Mouse (Mus musculus) gastrocnemius, postnatal 10 days (tissue): Measurements from ENCODE around the gene Alkbh5. TPM values are rescaled to one million over a fixed set of nuclear protein-coding genes. Genes with fewer than 3 reads are reported as not detected.
A peak's percentile ranks its signal among the peaks of the same experiment; 100 is the strongest.

Experiments
- DNase-seq: peaks from one replicate; pipeline ENCODE4 v3.0.0; 2021; ENCODE audit warnings: mixed read lengths
- long read RNA-seq, 2 experiments: library from polyadenylated mRNA; stranded (forward); transcript quantifications; one replicate each; pipeline ENCODE4 v2.0.0; 2021
- total RNA-seq, 2 experiments: library from RNA; stranded (reverse); gene quantifications; 2 replicates each; pipeline ENCODE4 v1.2.3; 2021

Gene Alkbh5
- total RNA-seq = 10 to 100 TPM; 73.2 to 73.7 TPM
- long read RNA-seq, experiment 1, full-length matches to known transcripts = 142 of 148 reads
- long read RNA-seq, experiment 1, partial matches to known transcripts = 0 of 148 reads
- long read RNA-seq, experiment 1, other reads (novel, unspliced or antisense) = 6 of 148 reads
- long read RNA-seq, experiment 2, full-length matches to known transcripts = 125 of 133 reads
- long read RNA-seq, experiment 2, partial matches to known transcripts = 8 of 133 reads
- long read RNA-seq, experiment 2, other reads (novel, unspliced or antisense) = 0 of 133 reads

DNA sequence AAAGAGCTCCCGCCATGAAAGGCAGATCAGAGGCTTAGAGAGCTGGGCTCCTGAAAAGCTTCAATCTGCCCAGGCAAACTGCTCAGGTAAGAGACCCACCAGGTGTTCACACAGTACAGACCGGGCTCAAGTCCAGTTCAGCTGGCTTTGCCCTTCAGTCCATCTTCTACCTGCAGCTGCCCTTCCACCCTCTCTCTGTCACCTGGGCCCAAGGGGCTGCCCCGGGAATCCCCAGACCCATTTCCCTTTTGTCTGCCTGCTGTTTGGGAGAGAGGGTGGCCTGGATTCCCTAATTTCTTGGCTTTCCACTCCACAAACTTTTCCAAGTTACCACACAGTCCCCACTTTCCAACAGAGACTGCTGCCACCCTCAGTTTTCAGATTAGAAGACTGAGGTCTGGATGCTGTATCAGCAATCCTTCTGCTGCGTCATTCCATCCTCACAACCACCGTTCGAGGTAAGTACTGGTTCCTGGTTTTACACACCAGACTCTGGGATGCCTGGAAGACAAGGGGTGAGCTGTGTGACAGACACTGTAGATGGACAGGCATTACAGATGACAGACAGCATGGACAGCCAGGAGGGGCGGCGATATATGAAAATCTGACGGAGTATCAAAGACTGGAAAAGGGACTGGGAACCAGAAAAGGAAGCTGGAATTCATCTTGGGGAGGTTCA lies at the start of gene Alkbh5:
Gene Alkbh5 (plus strand): TSS at position 202 of the 679 bp plus-strand sequence.
- DNase-seq = no peak

DNA sequence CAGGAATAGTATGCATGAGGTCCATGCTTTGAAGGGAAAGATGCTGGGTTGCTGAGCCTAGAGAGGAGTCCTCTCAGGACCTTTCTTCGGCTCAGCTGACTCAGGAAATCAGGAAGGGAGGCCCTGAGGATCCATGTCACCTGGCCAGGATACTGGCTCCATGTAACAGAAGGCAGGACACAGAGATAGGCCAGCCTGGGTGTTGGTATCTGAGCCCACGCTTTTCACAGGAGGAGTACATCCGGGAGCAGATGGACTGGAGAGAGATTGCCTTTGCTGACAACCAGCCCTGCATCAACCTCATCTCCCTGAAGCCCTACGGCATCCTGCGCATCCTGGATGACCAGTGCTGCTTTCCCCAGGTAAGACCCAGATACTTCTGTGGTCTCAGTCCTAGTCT lies 43.5 kb upstream of the Alkbh5 start:
- DNase-seq = no peak

DNA sequence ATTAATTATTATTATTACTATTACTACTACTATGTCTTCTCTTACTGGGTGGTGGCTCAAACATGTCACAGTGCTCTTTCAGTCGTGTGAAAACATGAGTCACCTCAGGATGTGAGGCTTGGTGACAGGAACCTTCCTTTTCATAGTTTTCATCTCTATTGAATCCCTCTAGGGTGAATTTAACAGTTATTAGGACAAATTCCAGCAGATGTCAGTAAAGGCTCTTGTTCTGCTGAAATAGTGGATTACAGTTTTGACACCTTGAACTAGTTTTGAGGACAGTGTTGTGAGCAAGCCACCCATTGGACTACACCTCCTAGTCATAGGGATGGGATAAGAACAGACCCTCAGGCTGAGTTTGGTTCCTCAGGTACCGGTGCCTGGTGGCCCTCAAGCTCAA lies 40.5 kb upstream of the Alkbh5 start:
- no peak for DNase-seq

DNA sequence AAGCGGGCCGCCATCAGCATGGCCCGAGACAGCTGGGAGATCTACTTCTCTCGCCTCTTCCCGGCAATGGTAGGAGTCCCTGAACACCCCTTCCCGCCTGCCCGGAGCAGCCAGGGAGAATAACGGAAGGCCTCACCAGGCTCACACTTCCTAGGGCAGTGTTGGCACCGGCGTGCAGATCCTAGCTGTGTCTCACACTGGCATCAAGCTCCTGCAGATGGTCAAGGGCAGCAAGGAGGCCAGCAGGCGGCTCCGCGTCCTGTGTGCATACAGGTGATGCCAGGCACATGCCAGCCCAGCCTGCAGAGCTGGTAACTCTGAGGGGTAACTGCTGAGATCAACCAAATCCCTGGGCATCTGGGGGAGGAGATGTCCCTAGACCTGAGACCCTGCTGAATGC lies 28.9 kb upstream of the Alkbh5 start:
- no peak for DNase-seq

DNA sequence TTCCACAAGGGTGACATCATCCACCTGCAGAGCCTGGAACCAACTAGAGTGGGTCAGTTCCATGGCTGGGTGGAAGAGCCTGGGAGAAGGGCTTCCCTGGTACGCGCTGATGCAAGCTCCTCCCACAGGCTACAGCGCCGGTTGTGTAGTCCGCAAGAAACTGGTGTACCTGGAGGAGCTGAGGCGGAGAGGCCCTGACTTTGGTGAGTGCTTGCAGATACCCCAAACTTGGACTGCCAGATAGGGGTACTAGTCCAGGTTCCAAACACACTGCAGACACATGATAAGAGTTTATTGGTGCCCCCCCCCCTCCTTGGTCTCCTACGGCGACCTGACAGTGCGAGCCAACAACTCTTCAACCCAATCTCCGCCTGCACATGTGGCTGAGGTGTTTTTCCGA lies 27.2 kb upstream of the Alkbh5 start:
- DNase-seq = no peak

DNA sequence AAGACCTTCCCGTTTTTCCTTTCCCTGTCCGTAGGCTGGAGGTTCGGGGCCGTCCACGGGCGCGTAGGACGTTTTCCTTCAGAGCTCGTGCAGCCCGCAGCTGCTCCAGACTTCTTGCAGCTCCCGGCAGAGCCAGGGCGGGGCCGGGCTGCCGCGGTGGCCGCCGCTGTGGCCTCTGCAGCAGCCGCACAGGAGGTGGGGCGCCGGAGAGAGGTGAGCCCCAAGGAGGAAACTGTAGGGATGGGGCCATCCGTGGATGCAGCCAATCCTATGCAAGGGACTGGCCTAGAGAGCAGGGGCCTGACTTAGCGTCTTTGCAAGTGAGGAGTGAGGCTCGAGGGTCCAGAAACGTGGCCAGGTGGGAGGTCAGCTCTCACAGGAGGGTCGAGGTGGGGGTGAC lies 26.7 kb upstream of the Alkbh5 start:
- no peak for DNase-seq

DNA sequence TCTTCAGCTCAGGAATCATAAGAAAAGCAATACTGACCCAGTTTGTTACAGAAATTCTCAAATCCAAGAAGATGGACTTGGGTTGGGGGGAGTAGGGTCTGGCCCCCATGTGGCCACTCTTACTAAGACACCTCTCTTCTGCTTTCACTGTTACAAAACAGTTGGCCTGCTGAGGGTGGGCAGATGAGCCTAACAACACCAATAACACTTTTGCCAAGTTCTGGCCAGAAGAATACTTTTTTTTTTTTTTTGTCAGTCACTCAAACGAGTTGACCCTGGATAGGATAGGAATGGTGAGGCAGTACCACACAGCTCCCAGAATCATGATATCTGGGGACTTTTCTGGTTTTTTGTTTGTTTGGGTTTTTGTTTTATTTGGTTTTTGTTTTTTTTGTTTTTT lies 24.3 kb upstream of the Alkbh5 start:
- DNase-seq = no peak

DNA sequence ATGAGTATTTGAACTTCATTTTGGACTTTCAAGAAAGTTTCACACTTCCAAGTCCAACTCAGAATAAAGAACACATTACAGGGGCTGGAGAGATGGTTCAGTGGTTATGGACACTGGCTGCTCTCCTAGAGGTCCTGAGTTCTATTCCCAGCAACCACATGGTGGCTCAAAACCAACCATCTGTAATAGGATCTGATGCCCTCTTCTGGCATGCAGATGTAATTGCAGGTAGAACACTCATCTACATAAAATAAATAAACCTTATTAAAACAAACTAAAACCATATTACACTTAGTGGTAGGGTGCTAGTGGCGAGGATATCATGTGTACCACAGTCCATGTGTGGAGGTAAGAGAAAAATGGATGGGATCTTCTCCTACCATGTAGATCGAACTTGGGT lies 23.7 kb upstream of the Alkbh5 start:
- no peak for DNase-seq

DNA sequence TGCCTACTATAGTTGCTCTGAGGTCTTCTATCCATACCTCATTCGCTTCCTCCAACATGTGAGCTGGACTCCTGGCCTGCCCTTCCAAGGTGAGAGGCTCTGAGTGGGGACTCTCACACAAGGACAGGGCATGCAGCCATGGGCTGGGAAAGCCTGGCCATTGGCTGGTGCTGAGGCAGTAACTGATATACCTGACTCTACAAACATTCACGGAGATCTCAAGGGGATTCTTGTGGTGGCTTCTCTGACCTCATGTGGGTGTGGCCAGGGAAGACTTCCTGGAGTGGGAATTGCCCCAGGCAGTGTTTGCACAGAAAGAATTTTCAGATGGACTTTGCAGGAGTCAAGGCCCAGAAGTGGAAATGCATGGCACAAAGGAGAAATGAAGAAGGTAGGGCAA lies 21.2 kb upstream of the Alkbh5 start:
- DNase-seq = no peak

DNA sequence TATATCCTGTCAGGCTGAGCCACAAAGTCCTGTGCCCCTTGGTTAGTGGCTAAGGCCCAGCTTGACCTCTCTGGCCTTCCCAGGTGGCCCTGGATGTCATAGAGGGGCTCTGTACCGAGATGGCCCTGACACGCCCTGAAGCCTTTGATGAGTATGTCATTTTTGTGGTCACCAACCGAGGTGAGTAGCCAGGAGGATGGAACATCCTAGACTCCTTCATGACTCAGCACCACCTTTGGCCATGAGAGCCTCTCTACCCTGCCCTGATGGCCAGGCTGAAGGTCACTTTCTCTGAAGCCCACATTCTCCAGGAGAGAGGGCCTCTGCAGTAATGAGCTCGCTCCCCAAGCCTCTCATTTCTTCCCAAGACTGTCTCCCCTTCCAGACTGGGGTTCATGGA lies 17.9 kb upstream of the Alkbh5 start:
- DNase-seq = no peak

DNA sequence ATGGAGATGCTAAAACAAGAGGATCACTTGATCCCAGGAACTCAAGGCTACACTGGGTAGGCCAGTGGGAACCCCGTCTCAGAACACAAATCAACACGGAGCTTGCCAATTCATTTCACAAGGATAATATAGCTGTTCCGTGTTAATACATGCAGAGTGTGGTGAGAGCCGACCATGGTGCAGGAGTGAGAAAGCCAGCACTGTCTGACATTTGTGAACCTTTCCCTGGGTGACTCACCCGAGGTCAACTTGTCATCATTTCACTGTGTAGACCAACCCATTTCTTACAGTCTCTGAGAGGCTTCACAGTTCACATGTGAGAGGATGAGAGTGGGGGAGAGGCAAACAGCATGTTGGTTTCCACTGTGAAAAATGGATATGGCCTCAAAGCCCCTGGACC lies 14.2 kb upstream of the Alkbh5 start:
- no peak for DNase-seq

DNA sequence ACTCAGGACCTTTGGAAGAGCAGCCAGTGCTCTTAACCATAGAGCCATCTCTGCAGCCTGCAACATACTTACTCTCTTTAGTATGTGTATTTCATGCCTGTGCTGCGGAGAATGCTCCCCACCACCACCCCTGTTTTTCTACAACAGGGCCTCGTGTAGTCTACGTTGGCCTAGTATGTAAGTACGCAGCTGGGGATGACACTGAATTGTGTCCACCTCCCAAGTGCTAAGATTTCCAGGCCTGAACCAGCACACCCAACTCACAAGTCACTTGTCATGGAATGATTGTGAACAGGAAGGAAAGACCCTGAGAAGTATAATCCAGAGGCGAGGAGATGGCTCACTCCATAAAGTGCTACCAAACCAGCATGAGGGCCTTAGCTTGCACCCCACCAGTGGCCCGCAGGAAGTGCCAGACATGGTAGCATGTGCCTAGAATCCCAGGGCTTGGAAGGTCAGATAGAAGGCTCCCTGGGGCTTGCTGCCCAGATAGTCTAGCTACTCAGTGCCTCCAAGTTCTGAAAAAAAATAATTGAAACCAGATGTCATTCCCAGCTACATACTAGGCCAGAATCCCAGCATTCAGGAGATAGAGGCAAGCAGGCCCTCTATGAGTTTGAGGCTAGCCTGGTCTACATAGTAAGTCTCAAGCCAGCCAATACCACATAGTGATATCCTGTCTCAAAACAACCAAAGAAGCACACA lies 13.4 kb upstream of the Alkbh5 start:
- no peak for DNase-seq

DNA sequence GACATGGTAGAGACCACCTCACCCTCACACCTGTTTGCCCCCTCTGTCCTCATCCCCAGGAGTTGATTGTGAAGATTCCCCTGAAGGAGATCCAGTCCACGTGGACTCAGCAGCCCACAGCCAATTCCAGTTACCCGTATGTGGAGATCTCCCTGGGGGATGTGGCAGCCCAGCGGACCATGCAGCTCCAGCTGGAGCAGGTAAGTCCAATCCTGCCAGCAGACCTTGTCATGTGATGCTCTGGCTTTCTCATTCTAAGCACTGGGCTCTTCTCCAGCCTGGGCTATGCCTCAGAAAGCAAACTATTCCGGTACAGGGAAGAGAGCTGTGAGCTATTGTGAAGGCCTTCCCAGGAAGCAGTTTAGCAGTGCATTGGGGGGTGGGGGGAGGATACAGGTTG lies 9.7 kb upstream of the Alkbh5 start:
- DNase-seq = no peak

DNA sequence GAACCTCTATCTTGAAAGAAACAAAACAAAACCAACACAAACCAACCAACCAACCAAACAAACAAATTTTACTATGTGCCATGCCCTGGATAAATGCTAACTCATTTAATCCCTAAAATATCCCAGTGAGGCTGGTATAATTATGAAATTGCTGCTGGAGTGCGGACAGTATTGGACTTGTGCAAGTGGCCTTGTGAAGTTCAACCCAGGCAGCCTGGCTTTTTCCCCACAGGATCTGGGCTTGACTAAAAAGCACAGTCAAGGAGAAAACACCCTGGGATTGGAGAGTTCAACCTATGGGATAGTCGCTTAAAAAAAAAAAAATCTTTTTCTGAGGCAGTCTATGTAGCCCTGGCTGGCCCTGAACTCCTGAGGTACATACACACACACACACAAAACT lies 505 bp upstream of the Alkbh5 start:
- DNase-seq = no peak

DNA sequence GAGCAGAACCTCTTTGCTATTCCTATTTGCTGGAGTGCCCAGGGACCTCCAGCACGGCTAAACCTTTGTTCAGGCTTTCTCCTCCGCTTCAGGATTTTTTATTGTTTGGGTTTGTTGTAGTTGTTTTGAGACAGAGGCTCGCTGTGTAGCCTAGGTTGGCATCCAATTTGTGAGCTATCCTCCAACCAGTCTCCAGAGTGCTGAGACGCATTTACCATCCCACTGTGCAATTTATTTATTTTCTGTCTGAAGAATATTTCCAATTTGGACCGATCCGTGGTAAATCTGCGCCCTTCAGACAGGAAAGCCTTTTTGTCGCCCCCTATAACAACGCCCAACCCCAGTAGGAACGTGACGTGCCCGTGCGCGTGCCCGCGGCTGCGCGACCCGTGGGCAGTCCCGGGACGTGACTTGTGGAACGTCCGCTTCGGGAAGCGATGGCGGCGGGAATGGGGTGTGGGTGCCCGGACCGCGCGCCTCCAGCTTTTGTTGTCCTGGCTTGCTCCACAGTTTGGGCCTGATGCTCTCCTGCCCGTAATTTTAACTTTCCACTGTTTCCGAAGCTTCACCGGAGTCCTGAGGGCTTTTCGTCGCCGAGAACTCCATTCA lies 782 bp downstream of the Alkbh5 start:
- DNase-seq = peak; percentile 92

DNA sequence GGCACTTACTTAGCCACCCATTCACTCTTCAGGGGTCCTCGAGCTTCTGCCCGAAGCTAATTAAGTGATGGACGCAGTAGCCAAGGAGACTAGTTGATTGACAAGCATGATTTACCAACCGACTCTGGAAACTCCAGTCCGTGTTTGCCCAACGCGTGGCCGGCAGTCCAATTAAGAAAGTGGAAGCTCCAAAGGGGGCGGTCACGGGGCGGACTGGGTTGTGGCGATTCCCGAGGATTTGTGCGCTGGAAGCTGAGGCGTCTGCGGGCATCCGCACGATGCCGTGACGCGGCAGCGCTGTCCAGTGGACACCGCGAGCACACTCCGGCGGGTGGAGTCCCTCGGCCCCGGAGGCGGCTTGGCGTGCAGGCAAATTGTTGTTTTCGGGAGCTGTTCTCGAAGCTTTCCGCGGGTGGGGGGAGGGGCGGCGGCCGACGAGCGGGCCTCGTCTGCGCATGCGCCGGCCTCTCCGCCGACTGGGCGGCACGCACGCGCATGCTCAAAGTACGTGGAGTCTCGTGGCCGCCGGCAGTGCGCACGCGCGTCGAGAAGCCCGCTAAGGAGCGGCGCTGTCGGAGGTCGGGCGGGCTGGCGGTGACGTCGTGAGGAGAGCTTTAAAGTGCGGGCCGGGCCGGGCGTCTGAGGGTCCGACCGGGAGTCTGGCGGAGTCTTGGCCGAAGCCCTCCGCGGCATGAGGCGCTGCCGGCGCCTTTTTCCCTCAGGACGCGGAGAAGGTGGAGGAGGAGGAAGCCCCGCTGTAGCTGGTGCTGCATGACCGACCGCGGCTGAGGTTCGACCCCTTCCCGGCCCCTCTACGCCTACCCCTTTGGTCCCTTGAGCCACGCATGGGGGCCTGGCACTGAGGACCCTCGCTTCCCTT lies 1.5 kb downstream of the Alkbh5 start:
- DNase-seq = peak; percentile 96

DNA sequence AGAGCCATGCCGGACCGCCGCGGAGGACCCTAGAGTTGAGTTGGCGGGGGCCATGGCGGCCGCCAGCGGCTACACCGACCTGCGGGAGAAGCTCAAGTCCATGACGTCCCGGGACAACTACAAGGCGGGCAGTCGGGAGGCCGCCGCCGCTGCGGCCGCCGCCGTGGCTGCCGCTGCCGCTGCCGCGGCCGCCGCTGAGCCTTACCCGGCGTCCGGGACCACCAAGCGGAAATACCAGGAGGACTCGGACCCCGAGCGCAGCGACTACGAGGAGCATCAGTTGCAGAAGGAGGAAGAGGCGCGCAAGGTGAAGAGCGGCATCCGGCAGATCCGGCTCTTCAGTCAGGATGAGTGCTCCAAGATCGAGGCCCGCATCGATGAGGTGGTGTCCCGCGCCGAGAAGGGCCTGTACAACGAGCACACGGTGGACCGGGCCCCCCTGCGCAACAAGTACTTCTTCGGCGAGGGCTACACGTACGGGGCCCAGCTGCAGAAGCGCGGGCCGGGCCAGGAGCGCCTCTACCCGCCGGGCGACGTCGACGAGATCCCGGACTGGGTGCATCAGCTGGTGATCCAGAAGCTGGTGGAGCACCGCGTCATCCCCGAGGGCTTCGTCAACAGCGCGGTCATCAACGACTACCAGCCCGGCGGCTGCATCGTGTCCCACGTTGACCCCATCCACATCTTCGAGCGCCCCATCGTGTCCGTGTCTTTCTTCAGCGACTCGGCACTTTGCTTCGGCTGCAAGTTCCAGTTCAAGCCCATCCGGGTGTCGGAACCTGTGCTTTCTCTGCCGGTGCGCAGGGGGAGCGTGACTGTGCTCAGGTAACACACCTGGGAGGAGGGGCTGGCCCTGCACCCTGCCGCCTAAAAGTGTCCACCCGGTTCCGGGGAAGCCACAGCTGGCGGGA lies 2.4 kb downstream of the Alkbh5 start:
- peak; percentile 53 for DNase-seq

DNA sequence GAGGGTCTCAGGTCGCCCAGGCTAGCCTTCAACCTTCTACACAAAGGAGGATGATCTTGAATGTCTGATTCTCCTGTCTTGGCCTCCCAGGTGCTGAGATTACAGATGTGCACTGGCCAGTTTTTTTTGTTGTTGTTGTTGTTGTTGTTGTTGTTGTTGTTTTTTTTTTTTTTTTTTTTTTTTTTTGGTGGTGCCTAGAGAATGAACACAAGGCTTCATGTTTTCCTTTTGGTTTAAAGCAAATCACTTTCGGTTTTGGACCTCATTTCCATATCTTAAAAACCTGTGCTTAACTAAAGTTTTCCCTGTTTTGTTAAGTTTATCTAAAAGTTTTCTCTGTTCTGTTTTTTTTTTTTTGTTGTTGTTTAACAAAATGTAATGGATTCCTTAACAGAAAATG lies 3.4 kb downstream of the Alkbh5 start:
- DNase-seq = no peak

DNA sequence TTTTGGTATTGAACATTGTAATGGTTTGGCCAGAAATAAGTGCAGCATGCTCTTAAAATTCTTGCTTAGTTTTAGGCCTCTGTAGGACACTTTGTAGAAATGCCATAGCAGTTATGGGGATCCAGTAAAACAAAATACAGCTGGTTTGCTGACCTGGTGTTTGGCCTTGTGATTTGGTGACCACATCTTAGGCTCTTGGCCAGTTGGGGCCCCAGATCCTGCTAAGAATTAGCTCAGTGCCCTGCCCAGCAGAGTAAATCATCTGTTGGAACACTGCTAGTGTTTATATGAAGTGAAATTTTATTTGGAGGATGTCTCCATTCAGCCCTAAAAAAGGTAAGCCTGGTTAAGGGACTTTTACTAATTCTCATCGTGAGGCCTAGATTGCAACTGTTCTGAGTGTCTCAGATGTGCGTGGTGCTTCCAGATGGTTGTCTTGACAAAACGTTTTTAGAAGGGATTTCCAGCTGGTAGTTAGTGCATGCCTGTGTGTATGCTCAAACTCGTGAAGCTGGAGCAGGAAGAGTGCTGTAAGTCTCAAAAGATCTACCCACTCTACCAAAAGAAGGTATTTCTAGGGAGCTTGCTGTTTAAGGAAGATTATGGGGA lies 3.9 kb downstream of the Alkbh5 start:
- peak; percentile 44 for DNase-seq

DNA sequence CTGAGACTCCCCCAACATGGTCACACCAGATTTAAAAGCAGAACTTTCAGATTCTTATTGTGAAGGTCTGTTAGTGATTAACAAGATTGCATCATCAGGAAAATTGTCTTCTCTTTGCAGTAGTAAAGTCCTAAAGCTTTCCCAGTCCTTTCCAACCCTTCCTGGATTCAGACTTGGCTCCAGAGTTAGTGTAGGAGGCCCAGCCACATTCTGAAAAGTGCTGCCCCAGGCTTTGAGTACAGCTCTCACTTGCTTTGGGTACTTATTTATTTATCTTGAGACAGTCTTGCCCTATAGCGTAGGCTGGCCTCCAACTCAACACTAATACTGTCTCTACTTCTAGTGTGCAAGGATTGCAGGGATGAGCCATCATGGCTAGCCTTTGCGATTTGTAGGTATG lies 4.6 kb downstream of the Alkbh5 start:
- no peak for DNase-seq

DNA sequence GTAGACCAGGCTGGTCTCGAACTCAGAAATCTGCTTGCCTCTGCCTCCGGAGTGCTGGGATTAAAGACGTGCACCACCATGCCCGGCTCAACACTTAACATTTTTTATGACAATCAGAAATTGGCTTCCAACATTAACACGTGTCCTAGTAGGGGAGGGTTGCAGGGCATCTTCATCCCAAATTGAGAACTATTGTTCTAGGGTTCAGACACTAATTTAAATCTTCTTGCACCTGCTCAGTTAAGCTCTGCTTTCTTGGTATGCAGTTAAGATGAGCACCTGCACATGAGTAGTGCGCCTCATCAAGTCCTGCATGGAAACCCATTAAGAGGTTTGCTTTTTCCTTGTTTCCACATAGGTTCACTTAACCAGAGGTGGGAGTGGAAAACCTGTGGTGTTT lies 5.7 kb downstream of the Alkbh5 start:
- no peak for DNase-seq
